ENCODE assay signal across 13 mouse cellular contexts in genomic region chr3:51890181-51890580, GRCm38 (mm10).
DNase-seq lines count a peak whose midpoint lies in the region; ATAC-seq and TF ChIP-seq lines count a peak whose summit lies in the region.
"Had no signal": no experiment of that assay in that cellular context is flagged by ENCODE, and none has a peak within 500 bp of the region (broad histone marks: within the 10 kb centered on the region; RNA-seq: fewer than 3 reads in every experiment).

No protein-coding gene starts in this region.

- H3K9me3 ChIP-seq in hindbrain, embryonic 12.5 days (replicated peaks), result no peaks in the 10 kb centered on the region
- no peaks in the 10 kb centered on the region for H3K9me3 ChIP-seq in midbrain, embryonic 14.5 days (ENCODE audit: control insufficient read depth, low read length)
- H3K9me3 ChIP-seq in liver, embryonic 11.5 days (ENCODE audit: control insufficient read depth, low read length), result no peaks in the 10 kb centered on the region
- H3K9me3 ChIP-seq: G1E; liver, embryonic 15.5 days had no signal

- no peaks in the 10 kb centered on the region for H3K27me3 ChIP-seq in cerebellum, adult 2 months (ENCODE audit: control insufficient read depth, insufficient read depth, low read length)
- no peaks in the 10 kb centered on the region for H3K27me3 ChIP-seq in hindbrain, embryonic 12.5 days
- no peaks in the 10 kb centered on the region for H3K27me3 ChIP-seq in midbrain, embryonic 14.5 days (ENCODE audit: control insufficient read depth, insufficient read depth, low read length)
- no peaks in the 10 kb centered on the region for H3K27me3 ChIP-seq in liver, embryonic 11.5 days (replicated peaks; ENCODE audit: control insufficient read depth, insufficient read depth, low read length)
- H3K27me3 ChIP-seq: liver, embryonic 15.5 days had no signal

- ATAC-seq in common myeloid progenitor, adult 5-6 weeks (replicated peaks; ENCODE audit: low read depth, poor library complexity, severe bottlenecking), result peak; percentile 59
- peak; percentile 23; the same call in 1 of the 2 replicates for ATAC-seq in hindbrain, embryonic 12.5 days (ENCODE audit: low FRiP score)
- no peak; the same call in 1 of the 2 replicates for ATAC-seq in midbrain, embryonic 14.5 days (ENCODE audit: low FRiP score, low TSS enrichment)
- ATAC-seq in liver, embryonic 11.5 days (replicated peaks; ENCODE audit: low FRiP score), result no peak
- ATAC-seq: activated CD4-positive, CD25-positive, alpha-beta regulatory T cell, adult 4 months had no signal

- no peak for TF ChIP-seq POLR2A in cerebellum, adult 2 months (IDR thresholded peaks at IDR 0.05; ENCODE audit: borderline replicate concordance, insufficient read depth, low read length)

- no peak for TF ChIP-seq CTCF in cerebellum, adult 2 months (IDR thresholded peaks at IDR 0.05; ENCODE audit: borderline replicate concordance, insufficient read depth, low read depth, low read length)

- no peak overlapping the region for H3K4me3 ChIP-seq in cerebellum, adult 2 months (replicated peaks; ENCODE audit: insufficient read depth, low read depth, low read length)
- no peak overlapping the region for H3K4me3 ChIP-seq in hindbrain, embryonic 12.5 days
- H3K4me3 ChIP-seq in midbrain, embryonic 14.5 days (replicated peaks; ENCODE audit: low read depth, low read length), result no peak overlapping the region
- H3K4me3 ChIP-seq in liver, embryonic 11.5 days (ENCODE audit: low read depth, low read length), result no peak overlapping the region
- H3K4me3 ChIP-seq: gastrocnemius, adult 2 months; left cerebral cortex, adult 2 months; liver, embryonic 15.5 days had no signal

- DNase-seq in cerebellum, adult 2 months, result no peak
- no peak for DNase-seq in cerebellum, postnatal 25 days
- no peak for DNase-seq in midbrain, embryonic 14.5 days
- no peak for DNase-seq in liver, embryonic 11.5 days (ENCODE audit: low spot score)
- DNase-seq in urinary bladder, adult 2 months (ENCODE audit: low spot score), result no peak
- DNase-seq in gastrocnemius, postnatal 14 days, result no peak
- DNase-seq: gastrocnemius, adult 2 months had no signal

- peak overlapping the region; percentile 75 for H3K27ac ChIP-seq in cerebellum, adult 2 months (ENCODE audit: insufficient read depth, low read length)
- H3K27ac ChIP-seq in hindbrain, embryonic 12.5 days, result peak overlapping the region; percentile 89
- H3K27ac ChIP-seq in midbrain, embryonic 14.5 days (replicated peaks; ENCODE audit: low read depth, low read length), result peak overlapping the region; percentile 89
- no peak overlapping the region for H3K27ac ChIP-seq in liver, embryonic 11.5 days (ENCODE audit: low read depth, low read length)
- H3K27ac ChIP-seq: gastrocnemius, adult 2 months; liver, embryonic 15.5 days had no signal

- no peak overlapping the region for H3K9ac ChIP-seq in hindbrain, embryonic 12.5 days
- no peak overlapping the region for H3K9ac ChIP-seq in midbrain, embryonic 14.5 days (replicated peaks; ENCODE audit: low read length)
- H3K9ac ChIP-seq in liver, embryonic 11.5 days (ENCODE audit: low read depth, low read length), result no peak overlapping the region
- H3K9ac ChIP-seq: liver, embryonic 15.5 days had no signal

- intact Hi-C loops in gastrocnemius, postnatal 14 days (cut with DNase I; ENCODE audit: low total_unique reads), result no loop called here

- H3K4me1 ChIP-seq in cerebellum, adult 2 months (ENCODE audit: control insufficient read depth, insufficient read depth, low read length), result peaks cover 26% of the 10 kb centered on the region
- peaks cover 27% of the 10 kb centered on the region for H3K4me1 ChIP-seq in hindbrain, embryonic 12.5 days
- peaks cover 29% of the 10 kb centered on the region for H3K4me1 ChIP-seq in midbrain, embryonic 14.5 days (ENCODE audit: control insufficient read depth, insufficient read depth, low read length)
- H3K4me1 ChIP-seq in liver, embryonic 11.5 days (replicated peaks; ENCODE audit: control insufficient read depth, insufficient read depth, low read length), result peaks cover 15% of the 10 kb centered on the region

- no peaks in the 10 kb centered on the region for H3K36me3 ChIP-seq in hindbrain, embryonic 12.5 days
- H3K36me3 ChIP-seq in midbrain, embryonic 14.5 days (ENCODE audit: control insufficient read depth, insufficient read depth, low read length), result no peaks in the 10 kb centered on the region
- no peaks in the 10 kb centered on the region for H3K36me3 ChIP-seq in liver, embryonic 11.5 days (ENCODE audit: control insufficient read depth, insufficient read depth, low read length)
- H3K36me3 ChIP-seq: G1E; liver, embryonic 15.5 days had no signal

- H3K4me2 ChIP-seq in hindbrain, embryonic 12.5 days (replicated peaks), result no peak overlapping the region
- no peak overlapping the region for H3K4me2 ChIP-seq in midbrain, embryonic 14.5 days (ENCODE audit: low read length)
- no peak overlapping the region for H3K4me2 ChIP-seq in liver, embryonic 11.5 days
- H3K4me2 ChIP-seq: liver, embryonic 15.5 days had no signal

- 29% methylated on average over 4 of the region's 4 CpGs for WGBS in cerebellum, adult 2 months
- WGBS in hindbrain, embryonic 12.5 days, result 65% methylated on average over 4 of the region's 4 CpGs
- 56% methylated on average over 4 of the region's 4 CpGs for WGBS in midbrain, embryonic 14.5 days
- 47% methylated on average over 4 of the region's 4 CpGs for WGBS in liver, embryonic 11.5 days

Comparison
In these comparisons a context has a peak if more than half of its experiments do, and no peak if none do; other contexts are left out.
1. ATAC-seq: peak in common myeloid progenitor, adult 5-6 weeks (single experiment) and hindbrain, embryonic 12.5 days (single experiment); none in midbrain, embryonic 14.5 days (single experiment) and liver, embryonic 11.5 days (single experiment).